Mouse (Mus musculus) liver, postnatal 0 days (tissue): ENCODE results near the gene Agbl3.

ENCODE experiments used
- CTCF ChIP-seq: sonication (generic); IDR thresholded peaks from 2 replicates; pipeline ENCODE4 v1.5.1; 2016; ENCODE audit warnings: antibody characterized with exemption, low read depth
- EP300 ChIP-seq: IDR thresholded peaks from 2 replicates; pipeline ENCODE4 v1.6.1; 2016; ENCODE audit warnings: antibody characterized with exemption, low read depth, mild to moderate bottlenecking

GRCm38 (mm10) chr6:34875966-34876834 is 96.0 kb downstream of the Agbl3 start:
- TF ChIP-seq CTCF (peak; percentile 37), EP300 (no peak)
